Mouse (Mus musculus): ENCODE data around the gene Gm3233. TPM values are rescaled to one million over a fixed set of nuclear protein-coding genes. Genes with fewer than 3 reads are reported as not detected.
"Not testable (repeated sequence)": the region's sequence is repeated elsewhere in the genome, so short reads cannot be mapped to it uniquely, and the experiment has no call there.

Gm3233 gene
- not detected in 2 replicates for polyA plus RNA-seq (2014; fragmentation: Nextera tagmentation; extraction: Ambion mirVana)

GRCm38 (mm10) chr10:77759582-77759981 is at the start of gene Gm3233:
TSS of gene Gm3233 (minus strand) at chr10:77759682.
- not testable (repeated sequence) for H3K4me3 ChIP-seq (ENCODE audit: low read depth, low read length); H3K27ac ChIP-seq (ENCODE audit: low read depth, low read length); H3K36me3 ChIP-seq (ENCODE audit: control insufficient read depth, insufficient read depth, low read length); H3K27me3 ChIP-seq (replicated peaks; ENCODE audit: control insufficient read depth, insufficient read depth, low read length); DNase-seq (ENCODE audit: low spot score); H3K9me3 ChIP-seq (ENCODE audit: control insufficient read depth, low read length); H3K9ac ChIP-seq (ENCODE audit: low read depth, low read length); ATAC-seq (replicated peaks; ENCODE audit: low FRiP score); H3K4me1 ChIP-seq (replicated peaks; ENCODE audit: control insufficient read depth, insufficient read depth, low read length); H3K4me2 ChIP-seq
- no CpG with 5 or more reads among the region's 1 CpGs for WGBS

- WGBS: 55% methylated on average over 3 of the region's 3 CpGs
- Histone ChIP-seq H3K36me3 (ENCODE audit: control insufficient read depth, insufficient read depth, low read length) (no peaks in the 10 kb centered on the region), H3K9me3 (ENCODE audit: control insufficient read depth, low read length) (no peaks in the 10 kb centered on the region), H3K4me1 (replicated peaks; ENCODE audit: control insufficient read depth, insufficient read depth, low read length) (no peaks in the 10 kb centered on the region), H3K4me3 (ENCODE audit: low read depth, low read length) (no peak overlapping the region), H3K9ac (ENCODE audit: low read depth, low read length) (no peak overlapping the region), H3K27ac (ENCODE audit: low read depth, low read length) (no peak overlapping the region), H3K27me3 (replicated peaks; ENCODE audit: control insufficient read depth, insufficient read depth, low read length) (no peaks in the 10 kb centered on the region), H3K4me2 (no peak overlapping the region)
- DNase-seq (ENCODE audit: low spot score) (no peak), ATAC-seq (replicated peaks; ENCODE audit: low FRiP score) (no peak)
Measured at GRCm38 (mm10) chr10:77804095-77804494, 44.6 kb upstream of the Gm3233 start.

- Histone ChIP-seq H3K9ac (ENCODE audit: low read depth, low read length) (no peak within 1 kb of the TSS), H3K27ac (ENCODE audit: low read depth, low read length) (no peak within 1 kb of the TSS), H3K9me3 (ENCODE audit: control insufficient read depth, low read length) (no peaks in the 10 kb centered on the region), H3K4me2 (no peak within 1 kb of the TSS), H3K27me3 (replicated peaks; ENCODE audit: control insufficient read depth, insufficient read depth, low read length) (no peaks in the 10 kb centered on the region), H3K4me1 (replicated peaks; ENCODE audit: control insufficient read depth, insufficient read depth, low read length) (no peaks in the 10 kb centered on the region), H3K4me3 (ENCODE audit: low read depth, low read length) (no peak within 1 kb of the TSS), H3K36me3 (ENCODE audit: control insufficient read depth, insufficient read depth, low read length) (no peaks in the 10 kb centered on the region)
- 64% methylated on average over 8 of the region's 8 CpGs for WGBS
- DNase-seq (ENCODE audit: low spot score) (no peak), ATAC-seq (replicated peaks; ENCODE audit: low FRiP score) (no peak)
Measured at GRCm38 (mm10) chr10:77798921-77799508, 39.5 kb upstream of the Gm3233 start, which contains the start of gene Gm19668. TSS of gene Gm19668 (minus strand) at chr10:77799133.

- H3K9me3 ChIP-seq (ENCODE audit: control insufficient read depth, low read length); ATAC-seq (replicated peaks; ENCODE audit: low FRiP score): not testable (repeated sequence)
Measured at GRCm38 (mm10) chr10:77798164-77798920, 38.9 kb upstream of the Gm3233 start.

GRCm38 (mm10) chr10:77797677-77798076 is 38.2 kb upstream of the Gm3233 start:
- Histone ChIP-seq H3K27ac (ENCODE audit: low read depth, low read length) (no peak overlapping the region), H3K4me3 (ENCODE audit: low read depth, low read length) (no peak overlapping the region), H3K4me1 (replicated peaks; ENCODE audit: control insufficient read depth, insufficient read depth, low read length) (no peaks in the 10 kb centered on the region), H3K9me3 (ENCODE audit: control insufficient read depth, low read length) (no peaks in the 10 kb centered on the region), H3K9ac (ENCODE audit: low read depth, low read length) (no peak overlapping the region), H3K4me2 (no peak overlapping the region), H3K27me3 (replicated peaks; ENCODE audit: control insufficient read depth, insufficient read depth, low read length) (no peaks in the 10 kb centered on the region), H3K36me3 (ENCODE audit: control insufficient read depth, insufficient read depth, low read length) (no peaks in the 10 kb centered on the region)
- ATAC-seq (replicated peaks; ENCODE audit: low FRiP score): no peak
- 25% methylated on average over 3 of the region's 3 CpGs for WGBS
- DNase-seq (ENCODE audit: low spot score): no peak

More at GRCm38 (mm10) chr10:77798164-77798920, 38.9 kb upstream of the Gm3233 start:
- WGBS: 40% methylated on average over 3 of the region's 3 CpGs
- H3K27me3 ChIP-seq (replicated peaks; ENCODE audit: control insufficient read depth, insufficient read depth, low read length); H3K36me3 ChIP-seq (ENCODE audit: control insufficient read depth, insufficient read depth, low read length); H3K4me2 ChIP-seq; H3K4me3 ChIP-seq (ENCODE audit: low read depth, low read length); H3K9ac ChIP-seq (ENCODE audit: low read depth, low read length); H3K4me1 ChIP-seq (replicated peaks; ENCODE audit: control insufficient read depth, insufficient read depth, low read length); H3K27ac ChIP-seq (ENCODE audit: low read depth, low read length); DNase-seq (ENCODE audit: low spot score): not testable (repeated sequence)

GRCm38 (mm10) chr10:77794976-77795375 is 35.5 kb upstream of the Gm3233 start, which contains the start of gene Gm9639:
TSS of gene Gm9639 (minus strand) at chr10:77795076.
- Histone ChIP-seq H3K27ac (ENCODE audit: low read depth, low read length) (no peak within 1 kb of the TSS), H3K27me3 (replicated peaks; ENCODE audit: control insufficient read depth, insufficient read depth, low read length) (no peaks in the 10 kb centered on the region), H3K4me1 (replicated peaks; ENCODE audit: control insufficient read depth, insufficient read depth, low read length) (no peaks in the 10 kb centered on the region), H3K4me2 (no peak within 1 kb of the TSS), H3K4me3 (ENCODE audit: low read depth, low read length) (no peak within 1 kb of the TSS), H3K9me3 (ENCODE audit: control insufficient read depth, low read length) (no peaks in the 10 kb centered on the region), H3K36me3 (ENCODE audit: control insufficient read depth, insufficient read depth, low read length) (no peaks in the 10 kb centered on the region), H3K9ac (ENCODE audit: low read depth, low read length) (no peak within 1 kb of the TSS)
- 35% methylated on average over 2 of the region's 2 CpGs for WGBS
- ATAC-seq (replicated peaks; ENCODE audit: low FRiP score) (no peak), DNase-seq (ENCODE audit: low spot score) (no peak)

- H3K27ac ChIP-seq (ENCODE audit: low read depth, low read length): no peak overlapping the region
- no peaks in the 10 kb centered on the region for H3K9me3 ChIP-seq (ENCODE audit: control insufficient read depth, low read length)
- H3K4me2 ChIP-seq: no peak overlapping the region
- no peaks in the 10 kb centered on the region for H3K4me1 ChIP-seq (replicated peaks; ENCODE audit: control insufficient read depth, insufficient read depth, low read length)
- 70% methylated on average over 2 of the region's 2 CpGs for WGBS
- ATAC-seq (replicated peaks; ENCODE audit: low FRiP score) (no peak), DNase-seq (ENCODE audit: low spot score) (no peak)
- H3K4me3 ChIP-seq (ENCODE audit: low read depth, low read length): no peak overlapping the region
- no peak overlapping the region for H3K9ac ChIP-seq (ENCODE audit: low read depth, low read length)
- no peaks in the 10 kb centered on the region for H3K27me3 ChIP-seq (replicated peaks; ENCODE audit: control insufficient read depth, insufficient read depth, low read length)
- no peaks in the 10 kb centered on the region for H3K36me3 ChIP-seq (ENCODE audit: control insufficient read depth, insufficient read depth, low read length)
Measured at GRCm38 (mm10) chr10:77788621-77789020, 29.1 kb upstream of the Gm3233 start.

- not testable (repeated sequence) for H3K27ac ChIP-seq (ENCODE audit: low read depth, low read length); H3K36me3 ChIP-seq (ENCODE audit: control insufficient read depth, insufficient read depth, low read length); H3K4me1 ChIP-seq (replicated peaks; ENCODE audit: control insufficient read depth, insufficient read depth, low read length); H3K4me2 ChIP-seq; H3K27me3 ChIP-seq (replicated peaks; ENCODE audit: control insufficient read depth, insufficient read depth, low read length); H3K9me3 ChIP-seq (ENCODE audit: control insufficient read depth, low read length); DNase-seq (ENCODE audit: low spot score); H3K4me3 ChIP-seq (ENCODE audit: low read depth, low read length); H3K9ac ChIP-seq (ENCODE audit: low read depth, low read length); ATAC-seq (replicated peaks; ENCODE audit: low FRiP score)
- whole genome bisulfite sequencing: 40% methylated on average over 1 of the region's 1 CpGs
Measured at GRCm38 (mm10) chr10:77787876-77788275, 28.4 kb upstream of the Gm3233 start, which contains the start of gene Gm7137. TSS of gene Gm7137 (minus strand) at chr10:77788200.
